Mouse (Mus musculus): Measurements from ENCODE around the gene Olfr70. TPM values are rescaled to one million over a fixed set of nuclear protein-coding genes. Genes with fewer than 3 reads are reported as not detected.

The Olfr70 gene
- polyA plus RNA-seq (2015; fragmentation: Nextera tagmentation; extraction: Ambion mirVana): not detected in 2 replicates

- Histone ChIP-seq H3K4me2 (ENCODE audit: low read depth, low read length) (no peak within 1 kb of the TSS), H3K9ac (ENCODE audit: low read depth, low read length) (no peak within 1 kb of the TSS), H3K4me3 (ENCODE audit: low read depth, low read length) (no peak within 1 kb of the TSS), H3K9me3 (replicated peaks; ENCODE audit: control insufficient read depth, low read length) (no peaks in the 10 kb centered on the region), H3K27me3 (ENCODE audit: control insufficient read depth, insufficient read depth, low read depth, low read length) (no peaks in the 10 kb centered on the region), H3K27ac (ENCODE audit: low read length) (no peak within 1 kb of the TSS), H3K36me3 (ENCODE audit: control insufficient read depth, insufficient read depth) (no peaks in the 10 kb centered on the region), H3K4me1 (ENCODE audit: control insufficient read depth, low read depth, low read length) (no peaks in the 10 kb centered on the region)
- WGBS (ENCODE audit: insufficient replicate concordance): 70% methylated on average over 6 of the region's 6 CpGs
- no peak for ATAC-seq (ENCODE audit: low read depth)
These were observed at the start of gene Olfr70 for GRCm38 (mm10) chr4:43700707-43701106. Gene Olfr70, minus strand, starts transcription at chr4:43700807.

- no peaks in the 10 kb centered on the region for H3K4me1 ChIP-seq (ENCODE audit: control insufficient read depth, low read depth, low read length)
- H3K9ac ChIP-seq (ENCODE audit: low read depth, low read length): no peak overlapping the region
- WGBS (ENCODE audit: insufficient replicate concordance): 9% methylated on average over 6 of the region's 6 CpGs
- H3K27me3 ChIP-seq (ENCODE audit: control insufficient read depth, insufficient read depth, low read depth, low read length): no peaks in the 10 kb centered on the region
- H3K9me3 ChIP-seq (replicated peaks; ENCODE audit: control insufficient read depth, low read length): peaks cover 3% of the 10 kb centered on the region; the same call in 1 of the 2 replicates
- no peaks in the 10 kb centered on the region for H3K36me3 ChIP-seq (ENCODE audit: control insufficient read depth, insufficient read depth)
- H3K4me3 ChIP-seq (ENCODE audit: low read depth, low read length): no peak overlapping the region
- H3K27ac ChIP-seq (ENCODE audit: low read length): no peak overlapping the region
- no peak overlapping the region for H3K4me2 ChIP-seq (ENCODE audit: low read depth, low read length)
- ATAC-seq (ENCODE audit: low read depth): no peak
These were observed 44.6 kb upstream of the Olfr70 start for GRCm38 (mm10) chr4:43745187-43745586.

DNA sequence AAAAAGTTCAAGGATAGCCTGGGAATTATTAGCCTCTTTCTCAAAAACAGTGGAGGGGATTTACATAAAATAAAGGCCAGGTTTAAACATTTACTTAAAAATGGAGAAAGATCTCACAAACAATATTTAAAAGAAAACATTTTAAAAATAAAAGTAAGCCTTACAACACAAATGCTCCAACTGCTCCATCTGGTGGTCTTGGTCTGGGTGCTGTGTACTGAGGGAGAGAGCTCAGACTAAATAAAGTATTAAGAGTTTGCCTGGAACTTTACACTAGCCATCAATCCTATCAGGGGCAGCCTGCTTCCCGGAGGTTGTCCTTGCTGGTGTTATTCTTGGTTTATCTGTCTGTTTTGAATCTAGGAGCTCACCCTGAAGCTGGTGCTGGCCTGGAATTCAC is 42.5 kb upstream of the Olfr70 start:
- Histone ChIP-seq H3K4me1 (ENCODE audit: control insufficient read depth, low read depth, low read length) (no peaks in the 10 kb centered on the region), H3K9me3 (replicated peaks; ENCODE audit: control insufficient read depth, low read length) (no peaks in the 10 kb centered on the region), H3K36me3 (ENCODE audit: control insufficient read depth, insufficient read depth) (no peaks in the 10 kb centered on the region), H3K27ac (ENCODE audit: low read length) (no peak overlapping the region), H3K4me3 (ENCODE audit: low read depth, low read length) (no peak overlapping the region), H3K9ac (ENCODE audit: low read depth, low read length) (no peak overlapping the region), H3K4me2 (ENCODE audit: low read depth, low read length) (no peak overlapping the region), H3K27me3 (ENCODE audit: control insufficient read depth, insufficient read depth, low read depth, low read length) (no peaks in the 10 kb centered on the region)
- WGBS (ENCODE audit: insufficient replicate concordance): 33% methylated on average over 1 of the region's 1 CpGs
- ATAC-seq (ENCODE audit: low read depth): no peak

DNA sequence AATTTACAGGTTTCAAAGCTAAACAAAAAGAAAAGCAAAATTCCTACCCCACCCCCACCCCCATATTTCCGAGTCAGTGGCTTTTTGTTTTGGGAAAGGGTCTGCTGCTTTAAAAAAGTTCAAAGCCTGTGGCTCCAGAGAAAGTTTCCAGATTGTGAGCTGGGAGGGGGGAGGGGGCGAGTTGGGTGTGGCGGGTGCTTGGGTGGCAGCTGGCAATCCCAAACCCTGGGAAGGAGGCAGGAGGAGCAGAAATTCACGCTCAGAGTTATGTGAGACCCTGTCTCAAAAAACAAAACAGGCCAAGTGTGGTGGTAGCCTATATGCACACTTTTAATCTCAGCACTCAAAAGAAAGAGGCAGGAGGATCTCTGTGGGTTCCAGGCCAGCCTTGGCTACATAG is 42.0 kb upstream of the Olfr70 start:
- H3K27me3 ChIP-seq (ENCODE audit: control insufficient read depth, insufficient read depth, low read depth, low read length): no peaks in the 10 kb centered on the region
- ATAC-seq (ENCODE audit: low read depth): no peak
- H3K27ac ChIP-seq (ENCODE audit: low read length): no peak overlapping the region
- H3K4me2 ChIP-seq (ENCODE audit: low read depth, low read length): no peak overlapping the region
- 41% methylated on average over 4 of the region's 4 CpGs for WGBS (ENCODE audit: insufficient replicate concordance)
- no peaks in the 10 kb centered on the region for H3K4me1 ChIP-seq (ENCODE audit: control insufficient read depth, low read depth, low read length)
- no peaks in the 10 kb centered on the region for H3K9me3 ChIP-seq (replicated peaks; ENCODE audit: control insufficient read depth, low read length)
- no peak overlapping the region for H3K4me3 ChIP-seq (ENCODE audit: low read depth, low read length)
- no peak overlapping the region for H3K9ac ChIP-seq (ENCODE audit: low read depth, low read length)
- no peaks in the 10 kb centered on the region for H3K36me3 ChIP-seq (ENCODE audit: control insufficient read depth, insufficient read depth)

DNA sequence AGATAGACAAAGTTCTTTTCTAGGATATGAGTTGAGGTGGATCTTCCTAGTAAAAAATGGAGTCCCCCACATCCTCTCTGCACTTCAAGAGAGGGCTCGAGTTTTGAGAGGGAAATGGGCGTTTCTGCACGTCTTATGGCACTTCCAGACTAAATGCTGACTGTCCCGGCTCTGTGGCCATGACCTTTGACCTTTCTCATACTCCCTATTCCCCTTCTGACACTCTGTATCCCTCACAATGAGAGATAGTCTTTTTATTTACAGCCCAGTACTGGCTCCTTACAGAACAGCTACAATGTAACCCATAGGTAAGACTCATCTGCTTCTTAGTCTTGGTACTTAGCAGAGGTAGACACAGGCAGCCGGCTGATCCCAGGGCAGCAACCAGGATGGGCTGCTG is 40.9 kb upstream of the Olfr70 start:
- H3K27me3 ChIP-seq (ENCODE audit: control insufficient read depth, insufficient read depth, low read depth, low read length): no peaks in the 10 kb centered on the region
- no peak overlapping the region for H3K4me3 ChIP-seq (ENCODE audit: low read depth, low read length)
- no peak overlapping the region for H3K4me2 ChIP-seq (ENCODE audit: low read depth, low read length)
- ATAC-seq (ENCODE audit: low read depth): no peak
- no peaks in the 10 kb centered on the region for H3K9me3 ChIP-seq (replicated peaks; ENCODE audit: control insufficient read depth, low read length)
- H3K4me1 ChIP-seq (ENCODE audit: control insufficient read depth, low read depth, low read length): no peaks in the 10 kb centered on the region
- 43% methylated on average over 5 of the region's 5 CpGs for WGBS (ENCODE audit: insufficient replicate concordance)
- H3K27ac ChIP-seq (ENCODE audit: low read length): no peak overlapping the region
- H3K36me3 ChIP-seq (ENCODE audit: control insufficient read depth, insufficient read depth): no peaks in the 10 kb centered on the region
- no peak overlapping the region for H3K9ac ChIP-seq (ENCODE audit: low read depth, low read length)

- Histone ChIP-seq H3K27ac (ENCODE audit: low read length) (no peak overlapping the region), H3K4me1 (ENCODE audit: control insufficient read depth, low read depth, low read length) (no peaks in the 10 kb centered on the region)
- no peak for ATAC-seq (ENCODE audit: low read depth)
These were observed 38.5 kb upstream of the Olfr70 start for GRCm38 (mm10) chr4:43738989-43739674.

GRCm38 (mm10) chr4:43737144-43737543 is 36.5 kb upstream of the Olfr70 start:
- Histone ChIP-seq H3K27me3 (ENCODE audit: control insufficient read depth, insufficient read depth, low read depth, low read length) (no peaks in the 10 kb centered on the region), H3K9ac (ENCODE audit: low read depth, low read length) (no peak overlapping the region), H3K27ac (ENCODE audit: low read length) (no peak overlapping the region), H3K9me3 (replicated peaks; ENCODE audit: control insufficient read depth, low read length) (no peaks in the 10 kb centered on the region), H3K4me1 (ENCODE audit: control insufficient read depth, low read depth, low read length) (no peaks in the 10 kb centered on the region), H3K4me2 (ENCODE audit: low read depth, low read length) (no peak overlapping the region), H3K4me3 (ENCODE audit: low read depth, low read length) (no peak overlapping the region), H3K36me3 (ENCODE audit: control insufficient read depth, insufficient read depth) (no peaks in the 10 kb centered on the region)
- ATAC-seq (ENCODE audit: low read depth): no peak
- WGBS (ENCODE audit: insufficient replicate concordance): 55% methylated on average over 6 of the region's 6 CpGs

More at GRCm38 (mm10) chr4:43738989-43739674, 38.5 kb upstream of the Olfr70 start:
- no peaks in the 10 kb centered on the region for H3K27me3 ChIP-seq (ENCODE audit: control insufficient read depth, insufficient read depth, low read depth, low read length)
- no peak overlapping the region for H3K4me3 ChIP-seq (ENCODE audit: low read depth, low read length)
- WGBS (ENCODE audit: insufficient replicate concordance): 57% methylated on average over 8 of the region's 8 CpGs
- no peaks in the 10 kb centered on the region for H3K36me3 ChIP-seq (ENCODE audit: control insufficient read depth, insufficient read depth)
- H3K9ac ChIP-seq (ENCODE audit: low read depth, low read length): no peak overlapping the region
- no peak overlapping the region for H3K4me2 ChIP-seq (ENCODE audit: low read depth, low read length)
- no peaks in the 10 kb centered on the region for H3K9me3 ChIP-seq (replicated peaks; ENCODE audit: control insufficient read depth, low read length)

GRCm38 (mm10) chr4:43733186-43733585 is 32.6 kb upstream of the Olfr70 start:
- Histone ChIP-seq H3K27me3 (ENCODE audit: control insufficient read depth, insufficient read depth, low read depth, low read length) (no peaks in the 10 kb centered on the region), H3K9ac (ENCODE audit: low read depth, low read length) (no peak overlapping the region), H3K36me3 (ENCODE audit: control insufficient read depth, insufficient read depth) (no peaks in the 10 kb centered on the region), H3K4me1 (ENCODE audit: control insufficient read depth, low read depth, low read length) (peaks cover 6% of the 10 kb centered on the region), H3K4me2 (ENCODE audit: low read depth, low read length) (no peak overlapping the region), H3K27ac (ENCODE audit: low read length) (no peak overlapping the region), H3K9me3 (replicated peaks; ENCODE audit: control insufficient read depth, low read length) (no peaks in the 10 kb centered on the region), H3K4me3 (ENCODE audit: low read depth, low read length) (no peak overlapping the region)
- ATAC-seq (ENCODE audit: low read depth): no peak
- 69% methylated on average over 5 of the region's 5 CpGs for WGBS (ENCODE audit: insufficient replicate concordance)

- Histone ChIP-seq H3K9me3 (replicated peaks; ENCODE audit: control insufficient read depth, low read length) (no peaks in the 10 kb centered on the region), H3K9ac (ENCODE audit: low read depth, low read length) (no peak overlapping the region), H3K4me3 (ENCODE audit: low read depth, low read length) (no peak overlapping the region), H3K4me2 (ENCODE audit: low read depth, low read length) (no peak overlapping the region), H3K27ac (ENCODE audit: low read length) (no peak overlapping the region), H3K27me3 (ENCODE audit: control insufficient read depth, insufficient read depth, low read depth, low read length) (no peaks in the 10 kb centered on the region), H3K36me3 (ENCODE audit: control insufficient read depth, insufficient read depth) (no peaks in the 10 kb centered on the region), H3K4me1 (ENCODE audit: control insufficient read depth, low read depth, low read length) (peaks cover 6% of the 10 kb centered on the region)
- WGBS (ENCODE audit: insufficient replicate concordance): 0% methylated on average over 1 of the region's 1 CpGs
- ATAC-seq (ENCODE audit: low read depth): no peak
These were observed 31.6 kb upstream of the Olfr70 start for GRCm38 (mm10) chr4:43732171-43732570.
